Mouse (Mus musculus) layer of hippocampus, adult 2 months (tissue): ENCODE measurements at regions not wholly inside any gene's neighbourhood (a gene's known extent, or its start where the extent isn't known, plus 50 kb on each side); places are given as distances from the start of the nearest gene placed in this dataset.
"Not testable (repeated sequence)": the region's sequence is repeated elsewhere in the genome, so short reads cannot be mapped to it uniquely, and the experiment has no call there.

Source experiments
- DNase-seq, 2 experiments: peaks; one replicate each; pipeline ENCODE4 v3.0.0; 2022; ENCODE audit warnings: low spot score in 2 of 2
- H3K27ac ChIP-seq: fragments of 200-600 bp; 2 replicates; pipeline ENCODE4 v1.8.1; 2022
- H3K4me3 ChIP-seq: fragments of 200-600 bp; 2 replicates; pipeline ENCODE4 v1.8.1; 2022; ENCODE audit warnings: mild to moderate bottlenecking
- CTCF ChIP-seq: fragments of 200-600 bp; conservative IDR thresholded peaks from 2 replicates; pipeline ENCODE4 v1.8.1; 2022; ENCODE audit warnings: antibody characterized with exemption, mild to moderate bottlenecking, moderate library complexity

- not testable (repeated sequence) for H3K4me3 ChIP-seq, H3K27ac ChIP-seq, DNase-seq
- peak; percentile 68 for TF ChIP-seq CTCF
Observed at GRCm38 (mm10) chr12:117327086-117327485, 189.2 kb upstream of the Rapgef5 start.

- Histone ChIP-seq H3K4me3 (no peak overlapping the region), H3K27ac (no peak overlapping the region)
- DNase-seq = no peak
- peak; percentile 56 for TF ChIP-seq CTCF
Observed at GRCm38 (mm10) chr12:117330418-117330817, 185.9 kb upstream of the Rapgef5 start.

- DNase-seq = no peak
- no peak overlapping the region for H3K4me3 ChIP-seq
- no peak for TF ChIP-seq CTCF
- no peak overlapping the region for H3K27ac ChIP-seq
Observed at GRCm38 (mm10) chr12:117336856-117337255, 179.4 kb upstream of the Rapgef5 start.

GRCm38 (mm10) chr12:117342321-117342720 lies 174.0 kb upstream of the Rapgef5 start:
- Histone ChIP-seq H3K27ac (peak overlapping the region; percentile 1; the same call in 1 of the 2 replicates), H3K4me3 (no peak overlapping the region)
- DNase-seq = no peak
- TF ChIP-seq CTCF = no peak

GRCm38 (mm10) chr12:117343121-117343520 lies 173.2 kb upstream of the Rapgef5 start:
- Histone ChIP-seq H3K4me3 (no peak overlapping the region), H3K27ac (peak overlapping the region; percentile 54; the same call in 1 of the 2 replicates)
- TF ChIP-seq CTCF = no peak
- no peak for DNase-seq

- DNase-seq, H3K4me3 ChIP-seq: not testable (repeated sequence)
- H3K27ac ChIP-seq = peak overlapping the region; percentile 97
Observed at GRCm38 (mm10) chr12:117343605-117344004, 172.7 kb upstream of the Rapgef5 start.

GRCm38 (mm10) chr12:117344266-117345087 lies 171.8 kb upstream of the Rapgef5 start:
- no peak overlapping the region; the same call in 1 of the 2 replicates for H3K4me3 ChIP-seq
- peak overlapping the region; percentile 97 for H3K27ac ChIP-seq
- TF ChIP-seq CTCF = no peak
- DNase-seq = peak; percentile 41 to 51

GRCm38 (mm10) chr12:117345088-117345977 lies 170.9 kb upstream of the Rapgef5 start:
- Histone ChIP-seq H3K27ac (peak overlapping the region; percentile 97), H3K4me3 (peak overlapping the region; percentile 44)
- TF ChIP-seq CTCF = peak; percentile 72
- peak; percentile 73 to 88 for DNase-seq

GRCm38 (mm10) chr12:117346091-117346490 lies 170.2 kb upstream of the Rapgef5 start:
- peak overlapping the region; percentile 97 for H3K27ac ChIP-seq
- DNase-seq = no peak
- no peak overlapping the region for H3K4me3 ChIP-seq
- TF ChIP-seq CTCF = no peak

- no peak for DNase-seq
- no peak for TF ChIP-seq CTCF
- Histone ChIP-seq H3K4me3 (no peak overlapping the region), H3K27ac (no peak overlapping the region)
Observed at GRCm38 (mm10) chr12:117347135-117347534, 169.1 kb upstream of the Rapgef5 start.

- DNase-seq = no peak
- no peak overlapping the region for H3K4me3 ChIP-seq
- no peak overlapping the region for H3K27ac ChIP-seq
- TF ChIP-seq CTCF = no peak
Observed at GRCm38 (mm10) chr12:117348516-117348915, 167.8 kb upstream of the Rapgef5 start.

- TF ChIP-seq CTCF = no peak
- DNase-seq = no peak
- Histone ChIP-seq H3K4me3 (no peak overlapping the region), H3K27ac (no peak overlapping the region)
Observed at GRCm38 (mm10) chr12:117351900-117352299, 164.4 kb upstream of the Rapgef5 start.

- no peak overlapping the region for H3K4me3 ChIP-seq
- no peak overlapping the region for H3K27ac ChIP-seq
- no peak for DNase-seq
- TF ChIP-seq CTCF = no peak
Observed at GRCm38 (mm10) chr12:117352511-117352910, 163.8 kb upstream of the Rapgef5 start.
